Mouse (Mus musculus) hindbrain, postnatal 0 days (tissue): ENCODE data around the gene Nr2c2ap. TPM values are rescaled to one million over a fixed set of nuclear protein-coding genes. Genes with fewer than 3 reads are reported as not detected.

Experiments
- ATAC-seq: fragments of 200-750 bp; cut with Nextera tagmentation; 2 replicates; pipeline ENCODE4 v1.8.0; 2017; ENCODE audit warnings: mild to moderate bottlenecking, moderate TSS enrichment, moderate library complexity
- DNase-seq: peaks from one replicate; pipeline ENCODE4 v3.0.0-alpha.2; 2015; ENCODE audit warnings: low spot score
- H3K27ac ChIP-seq: fragments of 300-500 bp; sonication (generic); 2 replicates; pipeline ENCODE4 v1.5.1; 2014; ENCODE audit warnings: mild to moderate bottlenecking
- H3K27me3 ChIP-seq: fragments of 300-500 bp; sonication (generic); 2 replicates; pipeline ENCODE4 v1.6.1; 2014; ENCODE audit warnings: low read length, mixed read lengths; ENCODE audit not compliant: insufficient read depth
- H3K36me3 ChIP-seq: fragments of 300-500 bp; sonication (generic); 2 replicates; pipeline ENCODE4 v1.6.1; 2014; ENCODE audit warnings: low read length, mixed read lengths; ENCODE audit not compliant: insufficient read depth
- H3K4me1 ChIP-seq: fragments of 300-500 bp; sonication (generic); 2 replicates; pipeline ENCODE4 v1.6.1; 2014; ENCODE audit warnings: antibody characterized with exemption, low read length, mixed read lengths; ENCODE audit not compliant: insufficient read depth
- H3K4me2 ChIP-seq: fragments of 300-500 bp; sonication (generic); 2 replicates; pipeline ENCODE4 v1.6.1; 2014; ENCODE audit warnings: low read depth, mild to moderate bottlenecking, low read length, moderate library complexity, mixed read lengths
- H3K4me3 ChIP-seq: fragments of 300-500 bp; sonication (generic); 2 replicates; pipeline ENCODE4 v1.5.1; 2014; ENCODE audit warnings: low read length
- H3K9ac ChIP-seq: fragments of 300-500 bp; sonication (generic); replicated peaks from 2 replicates; pipeline ENCODE4 v1.6.1; 2014; ENCODE audit warnings: mild to moderate bottlenecking, low read length, moderate library complexity, mixed read lengths
- H3K9me3 ChIP-seq: fragments of 300-500 bp; sonication (generic); 2 replicates; pipeline ENCODE4 v1.6.1; 2016; ENCODE audit warnings: low read length, mixed read lengths
- CTCF ChIP-seq: IDR thresholded peaks from 2 replicates; pipeline ENCODE4 v1.5.1; 2016; ENCODE audit warnings: antibody characterized with exemption, control low read depth, low read depth
- WGBS: fragments of 180-500 bp; shearing (Covaris S2); extraction: QIAGEN DNeasy Blood & Tissue Kit; methylation state at CpG from one replicate; pipeline ENCODE4 v1.1.7; 2014; 5-methylcytosine and 5-hydroxymethylcytosine counted together
- polyA plus RNA-seq: library from polyadenylated mRNA; unstranded; fragments of >200 nt; fragmentation: Nextera tagmentation; extraction: Ambion mirVana; gene quantifications from 2 replicates; pipeline ENCODE4 v1.2.1, GENCODE M21; 2015
- total RNA-seq: library from RNA; depleted of rRNA; stranded (reverse); fragments of >200 nt; gene quantifications from 2 replicates; pipeline ENCODE4 v1.2.3, GENCODE M21; 2014

Nr2c2ap gene
- total and polyA plus RNA-seq, 2 experiments from 2014 or later, result 9.4 to 48.5 TPM

- TF ChIP-seq CTCF, result no peak
- no peak overlapping the region for H3K9ac ChIP-seq
- H3K9me3 ChIP-seq, result no peaks in the 10 kb centered on the region
- peaks cover 52% of the 10 kb centered on the region for H3K36me3 ChIP-seq
- no peak overlapping the region for H3K4me3 ChIP-seq
- ATAC-seq (no peak), DNase-seq (no peak)
- H3K4me1 ChIP-seq, result no peaks in the 10 kb centered on the region
- no peaks in the 10 kb centered on the region for H3K27me3 ChIP-seq
- H3K4me2 ChIP-seq, result no peak overlapping the region
- 63% methylated on average over 7 of the region's 7 CpGs for WGBS
- H3K27ac ChIP-seq, result no peak overlapping the region
Observed at GRCm38 (mm10) chr8:70104922-70105321, 26.2 kb upstream of the Nr2c2ap start.

GRCm38 (mm10) chr8:70110451-70110850 is 20.7 kb upstream of the Nr2c2ap start:
- H3K36me3 ChIP-seq, result peaks cover 40% of the 10 kb centered on the region

GRCm38 (mm10) chr8:70111192-70111795 is 19.8 kb upstream of the Nr2c2ap start:
- Histone ChIP-seq H3K27ac (no peak overlapping the region), H3K4me1 (no peaks in the 10 kb centered on the region), H3K36me3 (peaks cover 40% of the 10 kb centered on the region), H3K9me3 (no peaks in the 10 kb centered on the region), H3K4me2 (no peak overlapping the region), H3K27me3 (no peaks in the 10 kb centered on the region), H3K9ac (no peak overlapping the region), H3K4me3 (no peak overlapping the region)
- ATAC-seq (no peak), DNase-seq (no peak)
- 65% methylated on average over 23 of the region's 23 CpGs for WGBS
- TF ChIP-seq CTCF, result no peak

More at GRCm38 (mm10) chr8:70110451-70110850, 20.7 kb upstream of the Nr2c2ap start:
- H3K4me3 ChIP-seq, result no peak overlapping the region
- 97% methylated on average over 2 of the region's 2 CpGs for WGBS
- no peak for ATAC-seq
- H3K4me2 ChIP-seq, result no peak overlapping the region
- no peaks in the 10 kb centered on the region for H3K27me3 ChIP-seq
- no peak for TF ChIP-seq CTCF
- no peak for DNase-seq
- no peak overlapping the region for H3K27ac ChIP-seq
- H3K9ac ChIP-seq, result no peak overlapping the region; the same call in 1 of the 2 replicates
- H3K4me1 ChIP-seq, result no peaks in the 10 kb centered on the region
- no peaks in the 10 kb centered on the region for H3K9me3 ChIP-seq

GRCm38 (mm10) chr8:70112401-70113016 is 18.6 kb upstream of the Nr2c2ap start:
- H3K9ac ChIP-seq, result no peak overlapping the region
- peak; percentile 53 for DNase-seq
- H3K27me3 ChIP-seq, result no peaks in the 10 kb centered on the region
- H3K36me3 ChIP-seq, result peaks cover 34% of the 10 kb centered on the region
- peak; percentile 16; the same call in 1 of the 2 replicates for ATAC-seq
- 0 out of 2 replicates have a peak, but pooled peaks cover 2% of the 10 kb centered on the region for H3K4me1 ChIP-seq
- 14% methylated on average over 43 of the region's 43 CpGs for WGBS
- TF ChIP-seq CTCF, result no peak
- H3K9me3 ChIP-seq, result no peaks in the 10 kb centered on the region
- no peak overlapping the region for H3K27ac ChIP-seq
- H3K4me2 ChIP-seq, result no peak overlapping the region
- no peak overlapping the region for H3K4me3 ChIP-seq

GRCm38 (mm10) chr8:70114488-70114887 is 16.6 kb upstream of the Nr2c2ap start:
- H3K27me3 ChIP-seq, result no peaks in the 10 kb centered on the region
- H3K9ac ChIP-seq, result no peak overlapping the region
- H3K4me1 ChIP-seq, result peaks cover 7% of the 10 kb centered on the region; the same call in 1 of the 2 replicates
- DNase-seq, result no peak
- TF ChIP-seq CTCF, result no peak
- no peak overlapping the region for H3K4me2 ChIP-seq
- H3K4me3 ChIP-seq, result no peak overlapping the region
- 32% methylated on average over 6 of the region's 6 CpGs for WGBS
- no peak for ATAC-seq
- H3K36me3 ChIP-seq, result peaks cover 20% of the 10 kb centered on the region
- H3K9me3 ChIP-seq, result no peaks in the 10 kb centered on the region
- no peak overlapping the region for H3K27ac ChIP-seq

- peaks cover 7% of the 10 kb centered on the region; the same call in 1 of the 2 replicates for H3K4me1 ChIP-seq
- TF ChIP-seq CTCF, result no peak
- peaks cover 18% of the 10 kb centered on the region for H3K36me3 ChIP-seq
- no peak overlapping the region for H3K4me3 ChIP-seq
- no peak overlapping the region for H3K27ac ChIP-seq
- no peaks in the 10 kb centered on the region for H3K27me3 ChIP-seq
- H3K9me3 ChIP-seq, result no peaks in the 10 kb centered on the region
- no peak overlapping the region for H3K9ac ChIP-seq
- DNase-seq, result no peak
- no peak for ATAC-seq
- 60% methylated on average over 13 of the region's 13 CpGs for WGBS
- no peak overlapping the region for H3K4me2 ChIP-seq
Observed at GRCm38 (mm10) chr8:70114892-70115291, 16.2 kb upstream of the Nr2c2ap start.

GRCm38 (mm10) chr8:70117611-70118010 is 13.5 kb upstream of the Nr2c2ap start:
- Histone ChIP-seq H3K27me3 (no peaks in the 10 kb centered on the region), H3K36me3 (peaks cover 6% of the 10 kb centered on the region; the same call in 1 of the 2 replicates), H3K4me3 (no peak overlapping the region), H3K4me1 (peaks cover 7% of the 10 kb centered on the region; the same call in 1 of the 2 replicates), H3K9ac (no peak overlapping the region), H3K27ac (no peak overlapping the region), H3K4me2 (peak overlapping the region; percentile 84), H3K9me3 (no peaks in the 10 kb centered on the region)
- WGBS, result 16% methylated on average over 9 of the region's 9 CpGs
- peak; percentile 34 for DNase-seq
- no peak for ATAC-seq
- TF ChIP-seq CTCF, result no peak
